Mouse (Mus musculus): ENCODE results near the gene Ncoa7. TPM values are rescaled to one million over a fixed set of nuclear protein-coding genes. Genes with fewer than 3 reads are reported as not detected.

Gene Ncoa7
- polyA plus RNA-seq, 1 experiment from 2014 or later: 8.3 TPM

DNA sequence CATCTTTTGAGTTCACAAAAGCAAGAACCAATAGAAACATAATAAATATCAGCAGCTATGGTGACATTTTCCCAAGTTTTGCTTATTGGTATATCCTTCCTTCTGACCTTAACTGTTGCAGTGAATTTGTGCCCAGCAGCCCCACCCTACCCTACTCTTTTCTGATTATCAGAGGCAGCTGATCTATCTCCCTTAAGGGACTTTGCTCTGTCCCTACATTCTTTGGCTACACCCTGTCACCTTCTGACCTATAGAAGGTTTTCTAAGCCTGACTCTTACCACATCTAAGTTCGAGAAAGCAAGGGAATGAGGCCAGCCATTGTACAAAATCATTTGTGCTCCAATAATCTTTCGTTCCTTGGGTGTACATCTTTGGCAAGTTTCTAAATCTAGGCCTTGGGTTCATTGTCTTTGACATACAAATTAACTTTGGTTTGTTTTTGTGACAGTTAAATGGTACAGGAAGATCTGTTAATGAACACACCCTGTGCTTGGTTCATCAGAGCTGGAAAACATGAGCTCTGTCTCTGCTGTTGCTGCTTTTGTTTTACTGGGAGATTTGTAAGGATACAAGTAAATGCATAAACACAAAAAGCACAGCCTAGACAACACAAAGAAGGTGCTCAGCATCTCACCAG lies 69.9 kb downstream of the Ncoa7 start:
- ATAC-seq (ENCODE audit: insufficient number of reproducible peaks, insufficient read depth, low FRiP score, low read depth): no peak
- Histone ChIP-seq H3K9ac (ENCODE audit: low read length) (no peak overlapping the region), H3K4me3 (ENCODE audit: control insufficient read depth in 1 of 2, insufficient read depth in 1 of 2, low read depth in 1 of 2, low read length in 2 of 2) (no peak overlapping the region), H3K9me3 (ENCODE audit: control insufficient read depth, low read length) (no peaks in the 10 kb centered on the region), H3K27ac (replicated peaks in 1 of 2; ENCODE audit: control insufficient read depth in 1 of 2, insufficient read depth in 1 of 2, low read depth in 2 of 2, low read length in 2 of 2) (no peak overlapping the region), H3K4me2 (ENCODE audit: low read length) (no peak overlapping the region), H3K4me1 (ENCODE audit: control insufficient read depth in 2 of 2, insufficient read depth in 2 of 2, low read length in 2 of 2) (peaks cover 0 to 6% of the 10 kb centered on the region in 2 experiments; a peak in 3 of 4 replicates), H3K27me3 (ENCODE audit: control insufficient read depth, insufficient read depth, low read length) (no peaks in the 10 kb centered on the region), H3K36me3 (ENCODE audit: control insufficient read depth, insufficient read depth, low read length) (no peaks in the 10 kb centered on the region)
- WGBS: 83% methylated on average over 2 of the region's 2 CpGs

DNA sequence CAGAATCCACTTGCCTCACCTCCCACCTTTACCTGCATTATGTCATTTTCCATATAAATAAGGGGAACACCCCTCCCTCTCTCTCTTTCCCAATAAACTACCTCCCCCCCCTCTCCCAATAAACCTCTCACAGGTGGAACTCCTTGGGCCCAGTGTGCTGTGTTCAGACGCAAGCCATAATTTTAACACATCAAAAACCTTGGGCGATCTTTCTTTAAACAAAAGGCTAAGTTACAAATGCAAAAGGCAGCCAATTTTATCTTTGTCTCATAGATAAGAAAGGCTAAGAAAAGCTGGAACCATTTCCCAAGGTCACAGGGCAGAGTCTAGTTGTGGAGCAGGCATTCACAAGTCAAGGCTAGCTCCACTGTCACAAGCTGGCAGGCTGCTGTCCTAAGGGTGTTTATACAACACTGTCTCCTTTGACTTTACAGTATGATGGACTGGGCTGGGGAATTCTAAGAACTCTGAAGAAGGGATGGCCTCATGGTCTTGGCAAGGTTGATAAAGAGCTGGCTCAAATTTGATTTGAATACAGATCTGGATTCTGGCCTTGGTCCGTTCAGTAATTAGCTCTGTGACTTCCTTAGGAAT lies 71.7 kb downstream of the Ncoa7 start:
- H3K27me3 ChIP-seq (ENCODE audit: control insufficient read depth, insufficient read depth, low read length): no peaks in the 10 kb centered on the region
- ATAC-seq (ENCODE audit: insufficient number of reproducible peaks, insufficient read depth, low FRiP score, low read depth): no peak
- whole genome bisulfite sequencing: 62% methylated on average over 3 of the region's 3 CpGs
- H3K9ac ChIP-seq (ENCODE audit: low read length): no peak overlapping the region
- no peak overlapping the region for H3K27ac ChIP-seq (replicated peaks in 1 of 2; ENCODE audit: control insufficient read depth in 1 of 2, insufficient read depth in 1 of 2, low read depth in 2 of 2, low read length in 2 of 2)
- H3K4me2 ChIP-seq (ENCODE audit: low read length): no peak overlapping the region
- no peaks in the 10 kb centered on the region for H3K9me3 ChIP-seq (ENCODE audit: control insufficient read depth, low read length)
- no peak overlapping the region for H3K4me3 ChIP-seq (ENCODE audit: control insufficient read depth in 1 of 2, insufficient read depth in 1 of 2, low read depth in 1 of 2, low read length in 2 of 2)
- no peaks in the 10 kb centered on the region for H3K36me3 ChIP-seq (ENCODE audit: control insufficient read depth, insufficient read depth, low read length)
- peaks cover 0 to 6% of the 10 kb centered on the region in 2 experiments; a peak in 3 of 4 replicates for H3K4me1 ChIP-seq (ENCODE audit: control insufficient read depth in 2 of 2, insufficient read depth in 2 of 2, low read length in 2 of 2)

DNA sequence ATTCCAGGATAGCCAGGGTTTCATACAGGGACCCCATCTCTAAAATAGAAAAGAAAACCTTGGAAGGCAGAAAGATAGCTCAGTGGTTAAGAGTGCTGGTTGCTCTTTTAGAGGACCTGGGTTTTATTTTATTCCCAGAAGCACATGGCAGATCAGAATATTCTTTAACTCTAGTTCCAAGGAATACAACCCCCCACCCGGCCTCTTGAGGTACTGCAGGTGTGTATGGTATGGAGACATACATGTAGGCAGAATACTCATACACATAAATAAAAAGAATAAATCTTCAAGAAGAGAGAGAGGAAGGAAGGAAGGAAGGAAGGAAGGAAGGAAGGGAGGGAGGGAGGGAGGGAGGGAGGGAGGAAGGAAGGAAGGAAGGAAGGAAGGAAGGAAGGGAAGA lies 72.3 kb downstream of the Ncoa7 start:
- Histone ChIP-seq H3K4me3 (ENCODE audit: control insufficient read depth in 1 of 2, insufficient read depth in 1 of 2, low read depth in 1 of 2, low read length in 2 of 2) (no peak overlapping the region), H3K36me3 (ENCODE audit: control insufficient read depth, insufficient read depth, low read length) (no peaks in the 10 kb centered on the region), H3K27ac (replicated peaks in 1 of 2; ENCODE audit: control insufficient read depth in 1 of 2, insufficient read depth in 1 of 2, low read depth in 2 of 2, low read length in 2 of 2) (no peak overlapping the region), H3K4me1 (ENCODE audit: control insufficient read depth in 2 of 2, insufficient read depth in 2 of 2, low read length in 2 of 2) (peaks cover 0 to 6% of the 10 kb centered on the region in 2 experiments; a peak in 3 of 4 replicates), H3K9ac (ENCODE audit: low read length) (no peak overlapping the region), H3K27me3 (ENCODE audit: control insufficient read depth, insufficient read depth, low read length) (no peaks in the 10 kb centered on the region), H3K9me3 (ENCODE audit: control insufficient read depth, low read length) (no peaks in the 10 kb centered on the region), H3K4me2 (ENCODE audit: low read length) (no peak overlapping the region)
- WGBS: 70% methylated on average over 1 of the region's 1 CpGs
- ATAC-seq (ENCODE audit: insufficient number of reproducible peaks, insufficient read depth, low FRiP score, low read depth): no peak

DNA sequence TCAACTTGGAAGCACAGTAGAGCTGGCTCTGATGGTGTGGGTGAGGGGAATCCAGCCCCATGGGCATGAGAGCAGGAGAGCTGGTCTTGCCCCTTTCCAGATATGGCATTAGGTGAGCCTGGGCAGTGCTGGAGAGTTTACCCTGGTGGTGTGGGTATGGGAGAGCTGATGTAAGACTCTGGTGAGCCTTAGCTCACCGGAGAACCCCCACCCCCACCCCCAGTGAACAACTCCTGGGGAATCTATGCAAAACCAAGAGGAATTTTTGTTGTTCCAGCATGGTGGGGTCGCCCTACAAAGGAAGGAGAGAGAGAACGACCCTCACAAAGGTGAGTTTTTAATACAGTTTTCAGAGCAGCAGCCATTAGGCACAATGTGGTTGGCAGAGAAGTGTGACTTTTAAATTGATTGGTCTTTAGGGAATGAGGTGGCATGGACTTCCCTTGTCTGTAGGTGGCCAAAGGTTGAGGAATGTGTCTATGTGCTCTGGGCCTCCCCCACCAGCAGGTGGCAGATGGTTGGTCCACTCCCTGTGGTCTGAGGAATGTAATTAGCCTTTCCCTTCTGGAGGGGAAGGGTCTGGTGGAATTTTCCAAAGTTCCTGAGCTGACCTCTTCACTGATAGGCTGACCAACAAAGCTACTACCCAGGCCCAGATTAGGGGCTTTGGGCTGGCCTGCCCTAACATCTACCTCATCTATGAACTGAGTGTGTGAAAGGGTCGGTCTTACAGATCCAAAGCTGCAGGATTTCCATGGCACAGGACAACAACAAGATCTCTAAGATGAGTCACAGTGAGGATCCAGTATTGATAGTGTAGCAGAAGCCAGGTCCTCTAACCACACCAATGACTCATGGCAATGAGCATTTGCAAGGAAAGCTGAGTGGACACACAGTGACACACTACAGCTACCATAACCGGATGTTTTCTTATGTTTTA lies 73.7 kb downstream of the Ncoa7 start:
- Histone ChIP-seq H3K27ac (replicated peaks in 1 of 2; ENCODE audit: control insufficient read depth in 1 of 2, insufficient read depth in 1 of 2, low read depth in 2 of 2, low read length in 2 of 2) (no peak overlapping the region), H3K9ac (ENCODE audit: low read length) (no peak overlapping the region), H3K9me3 (ENCODE audit: control insufficient read depth, low read length) (no peaks in the 10 kb centered on the region), H3K4me2 (ENCODE audit: low read length) (no peak overlapping the region), H3K4me1 (ENCODE audit: control insufficient read depth in 2 of 2, insufficient read depth in 2 of 2, low read length in 2 of 2) (peaks cover 0 to 6% of the 10 kb centered on the region in 2 experiments; a peak in 3 of 4 replicates), H3K27me3 (ENCODE audit: control insufficient read depth, insufficient read depth, low read length) (no peaks in the 10 kb centered on the region), H3K4me3 (ENCODE audit: control insufficient read depth in 1 of 2, insufficient read depth in 1 of 2, low read depth in 1 of 2, low read length in 2 of 2) (no peak overlapping the region), H3K36me3 (ENCODE audit: control insufficient read depth, insufficient read depth, low read length) (no peaks in the 10 kb centered on the region)
- WGBS: 86% methylated on average over 5 of the region's 5 CpGs
- no peak for ATAC-seq (ENCODE audit: insufficient number of reproducible peaks, insufficient read depth, low FRiP score, low read depth)

DNA sequence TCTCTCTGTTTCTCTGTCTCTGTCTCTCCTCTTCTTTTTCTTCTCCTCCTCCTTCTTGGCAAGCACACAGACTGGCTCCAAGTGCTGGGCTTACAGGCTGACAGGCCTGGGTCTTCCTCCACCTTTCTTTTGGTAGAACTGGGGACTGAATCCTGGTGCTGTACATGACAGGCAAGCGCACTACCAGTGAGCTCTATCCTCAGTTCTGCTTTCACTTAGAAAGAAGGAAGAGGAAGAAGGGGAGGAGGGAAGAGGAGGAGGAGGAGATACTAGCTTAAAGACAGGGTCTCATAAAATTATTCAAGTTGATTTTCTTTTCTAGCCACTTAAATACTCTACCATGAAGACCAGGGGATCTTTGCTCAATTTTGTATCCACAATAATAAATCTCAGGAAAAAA lies 80.1 kb downstream of the Ncoa7 start:
- H3K36me3 ChIP-seq (ENCODE audit: control insufficient read depth, insufficient read depth, low read length): peaks cover 15% of the 10 kb centered on the region
- no peak for ATAC-seq (ENCODE audit: insufficient number of reproducible peaks, insufficient read depth, low FRiP score, low read depth)
- no peaks in the 10 kb centered on the region for H3K9me3 ChIP-seq (ENCODE audit: control insufficient read depth, low read length)
- H3K4me2 ChIP-seq (ENCODE audit: low read length): no peak overlapping the region
- 96% methylated on average over 1 of the region's 1 CpGs for WGBS
- no peak overlapping the region for H3K9ac ChIP-seq (ENCODE audit: low read length)
- no peaks in the 10 kb centered on the region for H3K27me3 ChIP-seq (ENCODE audit: control insufficient read depth, insufficient read depth, low read length)
- peaks cover 0 to 4% of the 10 kb centered on the region in 2 experiments; a peak in 1 of 4 replicates for H3K4me1 ChIP-seq (ENCODE audit: control insufficient read depth in 2 of 2, insufficient read depth in 2 of 2, low read length in 2 of 2)
- H3K27ac ChIP-seq (replicated peaks in 1 of 2; ENCODE audit: control insufficient read depth in 1 of 2, insufficient read depth in 1 of 2, low read depth in 2 of 2, low read length in 2 of 2): no peak overlapping the region
- no peak overlapping the region for H3K4me3 ChIP-seq (ENCODE audit: control insufficient read depth in 1 of 2, insufficient read depth in 1 of 2, low read depth in 1 of 2, low read length in 2 of 2)

DNA sequence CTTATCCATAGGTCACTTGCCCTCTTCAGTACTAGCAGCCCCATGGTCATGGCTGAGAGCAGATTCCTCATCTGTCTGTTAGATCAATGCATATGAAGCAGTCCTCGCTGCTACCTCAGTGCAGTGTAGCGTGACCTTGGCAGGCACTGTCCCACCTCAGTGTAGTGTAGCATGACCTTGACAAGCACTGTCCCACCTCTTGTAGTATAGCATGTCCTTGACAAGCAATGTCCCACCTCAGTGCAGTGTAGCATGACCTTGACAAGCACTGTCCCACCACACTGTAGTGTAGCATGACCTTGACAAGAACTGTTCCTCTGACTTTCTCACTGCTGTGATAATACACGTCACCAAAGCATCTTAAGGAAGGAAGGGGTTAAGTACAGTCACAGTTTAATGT lies 82.6 kb downstream of the Ncoa7 start:
- no peak overlapping the region for H3K4me3 ChIP-seq (ENCODE audit: control insufficient read depth in 1 of 2, insufficient read depth in 1 of 2, low read depth in 1 of 2, low read length in 2 of 2)
- H3K27ac ChIP-seq (replicated peaks in 1 of 2; ENCODE audit: control insufficient read depth in 1 of 2, insufficient read depth in 1 of 2, low read depth in 2 of 2, low read length in 2 of 2): no peak overlapping the region
- no peak for ATAC-seq (ENCODE audit: insufficient number of reproducible peaks, insufficient read depth, low FRiP score, low read depth)
- H3K4me1 ChIP-seq (ENCODE audit: control insufficient read depth in 2 of 2, insufficient read depth in 2 of 2, low read length in 2 of 2): peaks cover 0 to 4% of the 10 kb centered on the region in 2 experiments; a peak in 1 of 4 replicates
- no peaks in the 10 kb centered on the region for H3K9me3 ChIP-seq (ENCODE audit: control insufficient read depth, low read length)
- H3K27me3 ChIP-seq (ENCODE audit: control insufficient read depth, insufficient read depth, low read length): no peaks in the 10 kb centered on the region
- H3K9ac ChIP-seq (ENCODE audit: low read length): no peak overlapping the region
- WGBS: 80% methylated on average over 3 of the region's 3 CpGs
- H3K36me3 ChIP-seq (ENCODE audit: control insufficient read depth, insufficient read depth, low read length): peaks cover 15% of the 10 kb centered on the region
- H3K4me2 ChIP-seq (ENCODE audit: low read length): no peak overlapping the region

DNA sequence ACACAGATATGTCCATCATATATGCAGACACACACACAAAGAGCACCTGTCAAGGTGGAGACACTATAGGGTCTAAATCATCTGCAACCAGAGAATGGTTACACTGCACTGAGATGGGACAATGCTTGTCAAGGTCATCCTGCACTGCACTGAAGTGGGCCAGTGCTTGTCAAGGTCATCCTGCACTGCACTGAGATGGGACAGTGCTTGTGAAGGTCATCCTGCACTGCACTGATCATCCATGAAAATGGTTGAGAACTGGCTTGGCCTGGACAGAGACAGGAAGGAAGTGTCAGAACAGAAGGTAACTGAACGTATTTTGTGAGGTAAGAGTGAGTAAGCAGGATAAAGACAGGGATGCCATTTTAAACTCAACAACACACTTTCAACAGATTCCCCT lies 83.2 kb downstream of the Ncoa7 start:
- H3K4me1 ChIP-seq (ENCODE audit: control insufficient read depth in 2 of 2, insufficient read depth in 2 of 2, low read length in 2 of 2): peaks cover 0 to 4% of the 10 kb centered on the region in 2 experiments; a peak in 1 of 4 replicates
- H3K4me3 ChIP-seq (ENCODE audit: control insufficient read depth in 1 of 2, insufficient read depth in 1 of 2, low read depth in 1 of 2, low read length in 2 of 2): no peak overlapping the region
- H3K36me3 ChIP-seq (ENCODE audit: control insufficient read depth, insufficient read depth, low read length): peaks cover 15% of the 10 kb centered on the region
- H3K27me3 ChIP-seq (ENCODE audit: control insufficient read depth, insufficient read depth, low read length): no peaks in the 10 kb centered on the region
- H3K27ac ChIP-seq (replicated peaks in 1 of 2; ENCODE audit: control insufficient read depth in 1 of 2, insufficient read depth in 1 of 2, low read depth in 2 of 2, low read length in 2 of 2): no peak overlapping the region
- no peak for ATAC-seq (ENCODE audit: insufficient number of reproducible peaks, insufficient read depth, low FRiP score, low read depth)
- 86% methylated on average over 1 of the region's 1 CpGs for WGBS
- H3K4me2 ChIP-seq (ENCODE audit: low read length): no peak overlapping the region
- no peaks in the 10 kb centered on the region for H3K9me3 ChIP-seq (ENCODE audit: control insufficient read depth, low read length)
- H3K9ac ChIP-seq (ENCODE audit: low read length): no peak overlapping the region
